Mouse (Mus musculus): ENCODE data around the gene Kpna1. TPM values are rescaled to one million over a fixed set of nuclear protein-coding genes. Genes with fewer than 3 reads are reported as not detected.
"Not testable (repeated sequence)": the region's sequence is repeated elsewhere in the genome, so short reads cannot be mapped to it uniquely, and the experiment has no call there.

The Kpna1 gene
- 44.1 and 44.5 TPM in 2 replicates for polyA plus RNA-seq (2014; fragmentation: Nextera tagmentation; extraction: Ambion mirVana)

DNA sequence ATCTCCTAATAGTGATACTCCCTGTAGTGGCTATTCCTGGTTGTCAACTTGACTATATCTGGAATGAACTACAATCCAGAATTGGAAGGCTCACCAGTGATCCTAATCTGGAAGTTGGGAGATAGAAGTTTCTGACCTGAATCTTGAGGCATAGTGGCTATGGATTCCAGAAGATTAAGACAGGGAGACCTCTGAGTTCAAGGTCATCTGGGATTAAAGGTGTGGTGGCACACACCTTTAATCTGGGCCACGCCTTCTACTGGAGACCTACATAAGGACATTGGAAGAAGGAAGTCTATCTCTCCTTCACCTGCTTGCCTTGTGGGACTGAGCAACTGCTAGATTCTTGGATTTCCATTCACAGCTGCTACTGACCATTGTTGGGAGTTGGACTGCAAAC lies at the start of gene Kpna1:
TSS of gene Kpna1 (plus strand) at position 301 of the 400 bp plus-strand sequence.
- not testable (repeated sequence) for H3K9me3 ChIP-seq (ENCODE audit: control insufficient read depth, low read depth, low read length); H3K27me3 ChIP-seq (ENCODE audit: control insufficient read depth, insufficient read depth, low read length); H3K4me2 ChIP-seq (replicated peaks; ENCODE audit: low read depth, low read length); H3K27ac ChIP-seq (ENCODE audit: low read length); H3K4me1 ChIP-seq (ENCODE audit: control insufficient read depth, insufficient read depth, low read length); ATAC-seq (ENCODE audit: insufficient number of reproducible peaks, insufficient read depth, low FRiP score, low read depth); H3K4me3 ChIP-seq (ENCODE audit: low read depth, low read length); H3K36me3 ChIP-seq (ENCODE audit: control insufficient read depth, insufficient read depth, low read length); H3K9ac ChIP-seq (replicated peaks; ENCODE audit: low read depth, low read length)
- WGBS: 88% methylated on average over 1 of the region's 1 CpGs

DNA sequence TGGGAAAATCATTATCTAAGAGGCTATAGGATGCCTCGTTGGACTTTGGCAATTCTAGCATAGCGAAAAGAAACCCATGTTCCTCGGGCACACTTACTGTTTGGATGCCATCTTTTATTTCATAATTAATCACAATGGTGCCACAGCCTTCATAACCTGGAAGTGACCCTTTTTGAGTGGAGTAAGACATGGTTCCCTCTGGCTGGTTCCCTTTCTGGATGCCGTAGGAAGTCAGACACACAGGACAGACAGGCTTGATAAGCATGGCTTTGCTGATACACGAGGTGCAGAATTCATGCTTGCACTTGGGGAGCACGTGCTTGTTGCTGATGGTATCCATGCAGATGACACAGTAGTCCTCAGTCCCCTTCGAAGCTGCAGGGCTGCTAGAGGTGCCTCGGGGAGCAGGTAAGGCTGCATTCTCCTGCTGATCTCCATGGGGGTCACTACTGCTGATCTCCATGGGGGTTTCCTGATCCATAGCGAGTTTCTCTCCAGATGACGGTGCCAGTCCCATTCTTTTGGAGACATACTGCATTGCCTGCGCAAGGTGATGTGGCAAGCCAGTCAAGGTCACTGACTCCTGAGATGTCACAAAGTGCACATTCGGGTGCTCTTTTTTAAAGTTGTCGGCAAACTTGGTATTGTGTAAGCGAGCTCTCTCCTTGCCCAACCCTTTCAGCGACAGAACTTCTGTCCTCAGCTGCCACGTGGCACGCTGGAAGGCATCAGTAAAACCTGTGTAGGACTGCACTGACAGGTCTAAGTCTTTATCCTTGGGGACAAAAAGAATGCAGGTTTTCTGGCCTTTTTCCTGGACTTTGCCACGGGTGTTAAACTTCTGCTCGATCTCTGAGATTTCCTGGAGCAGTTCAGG lies 46.1 kb upstream of the Kpna1 start:
- Histone ChIP-seq H3K9ac (replicated peaks; ENCODE audit: low read depth, low read length) (no peak overlapping the region), H3K27me3 (ENCODE audit: control insufficient read depth, insufficient read depth, low read length) (no peaks in the 10 kb centered on the region), H3K27ac (ENCODE audit: low read length) (no peak overlapping the region), H3K4me1 (ENCODE audit: control insufficient read depth, insufficient read depth, low read length) (no peaks in the 10 kb centered on the region), H3K4me3 (ENCODE audit: low read depth, low read length) (no peak overlapping the region), H3K4me2 (replicated peaks; ENCODE audit: low read depth, low read length) (no peak overlapping the region), H3K36me3 (ENCODE audit: control insufficient read depth, insufficient read depth, low read length) (no peaks in the 10 kb centered on the region), H3K9me3 (ENCODE audit: control insufficient read depth, low read depth, low read length) (no peaks in the 10 kb centered on the region)
- ATAC-seq (ENCODE audit: insufficient number of reproducible peaks, insufficient read depth, low FRiP score, low read depth): no peak
- WGBS: 86% methylated on average over 19 of the region's 19 CpGs

DNA sequence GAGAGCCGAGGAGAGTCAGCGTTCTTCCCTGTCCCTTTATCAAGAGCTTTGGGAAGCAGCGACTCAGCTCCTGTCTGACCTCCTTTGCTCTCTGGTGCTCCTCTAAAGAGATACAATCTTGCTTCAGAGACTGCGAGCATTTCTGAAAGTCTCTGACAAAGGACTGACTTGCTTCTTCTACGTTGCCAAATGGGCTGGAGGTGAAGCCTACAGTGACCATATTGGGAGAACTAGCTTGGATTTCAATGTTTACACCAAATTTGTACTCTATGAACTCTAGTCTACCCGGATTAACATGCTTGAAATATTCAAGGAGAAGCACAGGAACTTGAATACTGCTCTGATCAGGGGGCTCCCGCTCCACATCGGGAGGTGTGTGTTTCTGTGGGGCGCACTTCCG lies 45.4 kb upstream of the Kpna1 start:
- WGBS: 74% methylated on average over 10 of the region's 10 CpGs
- Histone ChIP-seq H3K4me3 (ENCODE audit: low read depth, low read length) (no peak overlapping the region), H3K9ac (replicated peaks; ENCODE audit: low read depth, low read length) (no peak overlapping the region), H3K4me1 (ENCODE audit: control insufficient read depth, insufficient read depth, low read length) (no peaks in the 10 kb centered on the region), H3K27ac (ENCODE audit: low read length) (no peak overlapping the region), H3K36me3 (ENCODE audit: control insufficient read depth, insufficient read depth, low read length) (no peaks in the 10 kb centered on the region), H3K27me3 (ENCODE audit: control insufficient read depth, insufficient read depth, low read length) (no peaks in the 10 kb centered on the region), H3K4me2 (replicated peaks; ENCODE audit: low read depth, low read length) (no peak overlapping the region), H3K9me3 (ENCODE audit: control insufficient read depth, low read depth, low read length) (no peaks in the 10 kb centered on the region)
- ATAC-seq (ENCODE audit: insufficient number of reproducible peaks, insufficient read depth, low FRiP score, low read depth): no peak

DNA sequence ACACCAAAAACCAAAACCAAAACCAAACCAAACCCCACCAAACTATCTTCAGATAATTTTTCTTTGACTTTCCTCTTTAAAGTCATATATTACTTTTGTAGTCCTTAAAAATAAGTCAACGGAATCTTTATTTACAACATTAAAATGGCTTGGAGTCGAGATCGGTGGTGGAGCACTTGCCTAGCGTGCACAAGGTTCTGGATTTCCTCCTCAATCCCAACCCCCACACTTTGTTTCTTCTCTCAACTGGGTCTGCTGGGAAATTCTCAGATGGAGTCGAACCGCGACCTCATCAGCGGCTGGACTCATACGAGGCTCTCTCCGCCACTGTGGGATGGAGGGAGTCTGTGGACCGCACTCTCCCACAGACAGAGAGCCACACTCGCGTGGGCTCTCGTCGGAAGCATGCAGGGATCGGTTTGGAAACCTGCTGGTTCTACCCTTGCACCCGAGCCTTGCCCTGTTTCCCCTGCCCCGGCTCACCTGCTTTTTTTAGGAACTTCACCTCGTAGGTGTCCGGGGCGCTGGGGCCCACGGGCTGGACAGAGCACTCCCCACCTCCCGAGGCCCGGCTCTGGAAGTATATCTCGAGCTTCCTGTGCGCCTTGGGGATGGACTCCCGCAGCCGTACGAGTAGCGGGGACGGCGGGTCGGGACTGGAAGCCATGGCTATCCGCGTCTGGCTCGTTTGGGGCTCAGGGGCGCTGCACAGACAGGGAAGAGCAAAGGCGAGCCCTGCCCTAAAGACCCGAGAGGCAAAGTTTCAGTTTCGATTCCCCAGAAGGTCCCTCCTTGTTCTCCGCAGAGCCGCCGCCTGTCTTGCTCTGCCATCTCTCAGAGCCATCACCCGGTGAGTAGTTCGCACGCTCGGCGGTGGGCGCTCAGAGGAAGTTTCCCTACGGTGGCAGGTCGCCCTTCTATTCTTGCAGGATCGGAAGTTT lies 40.1 kb upstream of the Kpna1 start, which contains the start of the genes Parp9 and Dtx3l:
TSS of gene Parp9 (plus strand) at position 260 of the 941 bp plus-strand sequence.
TSS of gene Dtx3l (minus strand) at position 941 of the 941 bp plus-strand sequence.
- Histone ChIP-seq H3K27ac (ENCODE audit: low read length) (peak within 1 kb of the TSS; percentile 12; the same call in 1 of the 2 replicates), H3K4me1 (ENCODE audit: control insufficient read depth, insufficient read depth, low read length) (peaks cover 3% of the 10 kb centered on the region; the same call in 1 of the 2 replicates), H3K9me3 (ENCODE audit: control insufficient read depth, low read depth, low read length) (no peaks in the 10 kb centered on the region), H3K4me3 (ENCODE audit: low read depth, low read length) (peak within 1 kb of the TSS; percentile 60), H3K27me3 (ENCODE audit: control insufficient read depth, insufficient read depth, low read length) (no peaks in the 10 kb centered on the region), H3K36me3 (ENCODE audit: control insufficient read depth, insufficient read depth, low read length) (no peaks in the 10 kb centered on the region), H3K4me2 (replicated peaks; ENCODE audit: low read depth, low read length) (peak within 1 kb of the TSS; percentile 56), H3K9ac (replicated peaks; ENCODE audit: low read depth, low read length) (peak within 1 kb of the TSS; percentile 31)
- 2% methylated on average over 52 of the region's 52 CpGs for WGBS
- peak; percentile 57; the same call in 1 of the 2 replicates for ATAC-seq (ENCODE audit: insufficient number of reproducible peaks, insufficient read depth, low FRiP score, low read depth)

DNA sequence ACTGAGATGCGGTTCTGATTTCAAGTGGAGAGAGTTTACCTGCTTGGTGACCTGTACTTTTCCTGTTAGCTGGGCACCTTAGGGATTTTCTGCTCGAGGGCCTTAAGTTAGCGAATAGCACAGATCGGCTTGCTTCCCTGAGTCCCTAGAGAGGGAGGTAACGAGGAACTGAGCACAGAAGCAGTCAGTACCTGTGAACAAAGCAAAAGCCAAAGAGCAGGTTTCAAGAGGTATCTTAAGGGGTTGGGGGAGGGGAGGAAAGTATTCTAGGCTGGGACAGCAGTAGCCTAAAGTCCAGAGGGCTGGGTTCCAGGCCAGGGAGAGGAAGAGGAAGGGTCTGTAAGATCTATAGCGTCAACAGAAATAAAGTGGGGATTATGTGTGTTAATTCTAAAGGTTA lies 39.3 kb upstream of the Kpna1 start:
- 13% methylated on average over 6 of the region's 6 CpGs for WGBS
- peak overlapping the region; percentile 56 for H3K4me2 ChIP-seq (replicated peaks; ENCODE audit: low read depth, low read length)
- no peak overlapping the region for H3K27ac ChIP-seq (ENCODE audit: low read length)
- no peaks in the 10 kb centered on the region for H3K9me3 ChIP-seq (ENCODE audit: control insufficient read depth, low read depth, low read length)
- H3K36me3 ChIP-seq (ENCODE audit: control insufficient read depth, insufficient read depth, low read length): no peaks in the 10 kb centered on the region
- peak overlapping the region; percentile 31 for H3K9ac ChIP-seq (replicated peaks; ENCODE audit: low read depth, low read length)
- H3K4me1 ChIP-seq (ENCODE audit: control insufficient read depth, insufficient read depth, low read length): peaks cover 3% of the 10 kb centered on the region; the same call in 1 of the 2 replicates
- no peaks in the 10 kb centered on the region for H3K27me3 ChIP-seq (ENCODE audit: control insufficient read depth, insufficient read depth, low read length)
- peak overlapping the region; percentile 60 for H3K4me3 ChIP-seq (ENCODE audit: low read depth, low read length)
- no peak; the same call in 1 of the 2 replicates for ATAC-seq (ENCODE audit: insufficient number of reproducible peaks, insufficient read depth, low FRiP score, low read depth)

DNA sequence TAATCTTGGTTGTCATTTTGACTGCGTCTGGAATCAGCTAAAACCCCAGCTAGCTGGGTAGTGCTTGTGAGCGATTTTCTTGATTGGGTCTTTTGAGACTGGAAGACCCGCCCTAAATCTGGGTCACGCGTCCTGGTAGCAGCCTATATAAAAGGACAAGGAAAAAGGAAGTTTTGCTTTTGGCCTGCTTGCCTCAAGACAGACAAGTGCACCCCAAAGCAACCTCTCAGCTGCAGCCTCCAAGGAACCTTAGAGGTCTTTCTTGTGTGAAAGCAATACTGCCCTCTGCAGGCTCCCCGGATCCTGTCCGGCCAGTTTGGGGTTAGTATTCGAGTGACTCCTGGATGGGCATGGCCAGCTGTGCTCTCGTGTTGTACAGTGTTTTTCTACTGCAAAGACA lies 38.9 kb upstream of the Kpna1 start:
- WGBS: 14% methylated on average over 9 of the region's 9 CpGs
- Histone ChIP-seq H3K27ac (ENCODE audit: low read length) (no peak overlapping the region), H3K36me3 (ENCODE audit: control insufficient read depth, insufficient read depth, low read length) (no peaks in the 10 kb centered on the region), H3K4me3 (ENCODE audit: low read depth, low read length) (peak overlapping the region; percentile 60), H3K9ac (replicated peaks; ENCODE audit: low read depth, low read length) (no peak overlapping the region), H3K9me3 (ENCODE audit: control insufficient read depth, low read depth, low read length) (no peaks in the 10 kb centered on the region), H3K4me2 (replicated peaks; ENCODE audit: low read depth, low read length) (peak overlapping the region; percentile 56), H3K27me3 (ENCODE audit: control insufficient read depth, insufficient read depth, low read length) (no peaks in the 10 kb centered on the region), H3K4me1 (ENCODE audit: control insufficient read depth, insufficient read depth, low read length) (peaks cover 3% of the 10 kb centered on the region; the same call in 1 of the 2 replicates)
- peak; percentile 48; the same call in 1 of the 2 replicates for ATAC-seq (ENCODE audit: insufficient number of reproducible peaks, insufficient read depth, low FRiP score, low read depth)

DNA sequence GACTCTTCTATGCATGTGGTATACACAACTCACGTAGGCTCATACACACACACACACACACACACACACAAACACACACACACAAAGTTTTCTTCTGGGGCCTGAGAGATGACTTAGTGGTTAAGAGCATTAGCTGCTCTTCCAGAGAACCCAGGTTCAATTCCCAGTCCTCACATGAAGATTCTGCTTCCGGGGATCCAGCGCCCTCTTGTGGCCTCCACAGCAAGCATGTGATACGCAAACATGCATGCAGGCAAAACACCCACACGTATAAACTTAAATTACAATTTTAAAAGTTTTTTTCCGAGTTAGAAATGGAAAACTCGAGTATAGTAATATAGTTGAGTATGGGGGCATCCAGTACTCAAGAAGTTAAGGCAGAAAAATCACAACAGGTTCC lies 37.2 kb upstream of the Kpna1 start:
- WGBS: 85% methylated on average over 7 of the region's 7 CpGs

DNA sequence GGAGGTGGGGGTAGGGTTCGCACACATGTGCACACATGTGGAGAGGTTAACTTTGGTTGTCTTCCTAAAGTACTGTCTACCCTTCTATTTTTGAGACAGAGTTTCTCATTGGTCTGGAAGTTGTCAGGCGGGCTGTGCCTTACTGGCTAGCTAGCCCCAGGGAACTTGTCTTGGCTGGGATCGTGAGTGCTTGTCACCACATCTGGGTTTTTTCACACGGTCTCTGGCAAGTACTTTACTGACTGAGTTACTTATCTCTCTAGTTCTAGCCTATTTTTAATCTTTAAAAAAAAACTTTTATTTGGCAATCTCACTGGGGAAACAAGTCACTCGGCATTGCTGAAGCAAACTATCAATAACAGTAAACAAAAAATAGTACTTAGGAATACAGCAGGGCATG lies 29.3 kb upstream of the Kpna1 start:
- Histone ChIP-seq H3K9ac (replicated peaks; ENCODE audit: low read depth, low read length) (no peak overlapping the region), H3K4me2 (replicated peaks; ENCODE audit: low read depth, low read length) (no peak overlapping the region), H3K4me3 (ENCODE audit: low read depth, low read length) (no peak overlapping the region), H3K9me3 (ENCODE audit: control insufficient read depth, low read depth, low read length) (no peaks in the 10 kb centered on the region; the same call in 1 of the 2 replicates), H3K27ac (ENCODE audit: low read length) (no peak overlapping the region), H3K4me1 (ENCODE audit: control insufficient read depth, insufficient read depth, low read length) (no peaks in the 10 kb centered on the region), H3K36me3 (ENCODE audit: control insufficient read depth, insufficient read depth, low read length) (no peaks in the 10 kb centered on the region), H3K27me3 (ENCODE audit: control insufficient read depth, insufficient read depth, low read length) (no peaks in the 10 kb centered on the region)
- 71% methylated on average over 5 of the region's 5 CpGs for WGBS
- no peak for ATAC-seq (ENCODE audit: insufficient number of reproducible peaks, insufficient read depth, low FRiP score, low read depth)

More for the DNA sequence above, 37.2 kb upstream of the Kpna1 start:
- no peak for ATAC-seq (ENCODE audit: insufficient number of reproducible peaks, insufficient read depth, low FRiP score, low read depth)
- H3K9ac ChIP-seq (replicated peaks; ENCODE audit: low read depth, low read length): no peak overlapping the region
- no peaks in the 10 kb centered on the region for H3K36me3 ChIP-seq (ENCODE audit: control insufficient read depth, insufficient read depth, low read length)
- no peak overlapping the region for H3K27ac ChIP-seq (ENCODE audit: low read length)
- H3K4me3 ChIP-seq (ENCODE audit: low read depth, low read length): no peak overlapping the region
- H3K4me2 ChIP-seq (replicated peaks; ENCODE audit: low read depth, low read length): no peak overlapping the region
- H3K27me3 ChIP-seq (ENCODE audit: control insufficient read depth, insufficient read depth, low read length): no peaks in the 10 kb centered on the region
- H3K4me1 ChIP-seq (ENCODE audit: control insufficient read depth, insufficient read depth, low read length): peaks cover 3% of the 10 kb centered on the region; the same call in 1 of the 2 replicates
- H3K9me3 ChIP-seq (ENCODE audit: control insufficient read depth, low read depth, low read length): no peaks in the 10 kb centered on the region

All from stomach, embryonic 14.5 days (tissue).